Mouse (Mus musculus) spleen, adult 2 months (tissue): ENCODE measurements around the gene Ccl12.

ENCODE experiments used
- CTCF ChIP-seq: fragments of 200-500 bp; IDR thresholded peaks from 2 replicates; pipeline ENCODE4 v1.5.1; 2011; ENCODE audit warnings: mild to moderate bottlenecking, inconsistent platforms; ENCODE audit not compliant: insufficient read depth, insufficient read length, insufficient replicate concordance; ENCODE audit errors: extremely low read depth
- POLR2A ChIP-seq: fragments of 200-500 bp; IDR thresholded peaks from 2 replicates; pipeline ENCODE4 v1.6.1; 2011; ENCODE audit warnings: low read depth, low read length, inconsistent platforms

GRCm38 (mm10) chr11:82071076-82071475, 30.6 kb upstream of the Ccl12 start:
- no peak for TF ChIP-seq POLR2A
- no peak for TF ChIP-seq CTCF
